Mouse (Mus musculus): ENCODE data around the gene Pla2g12b. TPM values are rescaled to one million over a fixed set of nuclear protein-coding genes. Genes with fewer than 3 reads are reported as not detected.

The Pla2g12b gene
- not detected in 2 replicates for total RNA-seq (2023)

GRCm38 (mm10) chr10:59402899-59403792 lies at the start of gene Pla2g12b:
Pla2g12b (plus strand) TSS chr10:59403660.

GRCm38 (mm10) chr10:59395461-59395860 lies 8.0 kb upstream of the Pla2g12b start, which contains the start of gene Gm10273:
Gm10273 (plus strand) TSS chr10:59395632.

GRCm38 (mm10) chr10:59441735-59442134 lies 38.3 kb downstream of the Pla2g12b start, which contains the start of gene Oit3:
Oit3 (minus strand) TSS chr10:59441778.

Other genes starting within 250 kb of the Pla2g12b start
- gene Sept10, start 181.8 kb upstream of the Pla2g12b start, total RNA-seq (2023): 6.8 and 8.6 TPM in 2 replicates
- 26.3 and 26.7 TPM in 2 replicates for gene Sowahc, start 181.7 kb upstream of the Pla2g12b start, total RNA-seq (2023)
- gene P4ha1, start 80.4 kb upstream of the Pla2g12b start, total RNA-seq (2023): 4.8 and 5.2 TPM in 2 replicates
- 2.9 and 8.2 TPM in 2 replicates for gene Gm10273, start 8.0 kb upstream of the Pla2g12b start, total RNA-seq (2023)
- gene Oit3, start 38.1 kb downstream of the Pla2g12b start, total RNA-seq (2023): 0.16 TPM in 1 of 2 replicates, not detected in the other
- not detected in 2 replicates for gene Gm10322, start 212.4 kb downstream of the Pla2g12b start, total RNA-seq (2023)
- 60.2 and 62.5 TPM in 2 replicates for gene Mcu, start 213.0 kb downstream of the Pla2g12b start, total RNA-seq (2023)